Mouse (Mus musculus) midbrain, embryonic 11.5 days (tissue): ENCODE data around the gene Cables2. TPM values are rescaled to one million over a fixed set of nuclear protein-coding genes. Genes with fewer than 3 reads are reported as not detected.

Experiments
- ATAC-seq: fragments of 200-750 bp; cut with Nextera tagmentation; 2 replicates; pipeline ENCODE4 v1.8.0; 2017; ENCODE audit warnings: moderate TSS enrichment, moderate library complexity; ENCODE audit not compliant: low FRiP score
- DNase-seq: peaks from one replicate; pipeline ENCODE4 v3.0.0; 2015; ENCODE audit warnings: low spot score; ENCODE audit errors: missing footprints
- H3K27ac ChIP-seq: fragments of 300-500 bp; sonication (generic); 2 replicates; pipeline ENCODE4 v1.5.1; 2014; ENCODE audit warnings: low read depth, low read length
- H3K27me3 ChIP-seq: fragments of 300-500 bp; sonication (generic); 2 replicates; pipeline ENCODE4 v1.6.1; 2014; ENCODE audit warnings: mild to moderate bottlenecking, low read length, moderate library complexity, mixed read lengths; ENCODE audit not compliant: control insufficient read depth, insufficient read depth
- H3K36me3 ChIP-seq: fragments of 300-500 bp; sonication (generic); 2 replicates; pipeline ENCODE4 v1.6.1; 2014; ENCODE audit warnings: mild to moderate bottlenecking, low read length, moderate library complexity, mixed read lengths; ENCODE audit not compliant: control insufficient read depth, insufficient read depth
- H3K4me1 ChIP-seq: fragments of 300-500 bp; sonication (generic); 2 replicates; pipeline ENCODE4 v1.6.1; 2014; ENCODE audit warnings: low read length; ENCODE audit not compliant: control insufficient read depth, insufficient read depth
- H3K4me2 ChIP-seq: fragments of 300-500 bp; sonication (generic); 2 replicates; pipeline ENCODE4 v1.6.1; 2014; ENCODE audit warnings: mild to moderate bottlenecking, moderate library complexity
- H3K4me3 ChIP-seq: fragments of 300-500 bp; sonication (generic); 2 replicates; pipeline ENCODE4 v1.5.1; 2014; ENCODE audit warnings: low read depth, low read length
- H3K9ac ChIP-seq: fragments of 300-500 bp; sonication (generic); 2 replicates; pipeline ENCODE4 v1.6.1; 2014; ENCODE audit warnings: low read length
- H3K9me3 ChIP-seq: fragments of 300-500 bp; sonication (generic); 2 replicates; pipeline ENCODE4 v1.6.1; 2016; ENCODE audit warnings: low read length; ENCODE audit not compliant: control insufficient read depth
- WGBS: fragments of 180-500 bp; shearing (Covaris S2); extraction: QIAGEN DNeasy Blood & Tissue Kit; methylation state at CpG from one replicate; pipeline ENCODE4 v1.1.7; 2014; 5-methylcytosine and 5-hydroxymethylcytosine counted together
- polyA plus RNA-seq: library from polyadenylated mRNA; unstranded; fragments of >200 nt; fragmentation: Nextera tagmentation; extraction: Ambion mirVana; gene quantifications from 2 replicates; pipeline ENCODE4 v1.2.1, GENCODE M21; 2014

Cables2 gene
- polyA plus RNA-seq: 13.3 and 14.4 TPM in 2 replicates

DNA sequence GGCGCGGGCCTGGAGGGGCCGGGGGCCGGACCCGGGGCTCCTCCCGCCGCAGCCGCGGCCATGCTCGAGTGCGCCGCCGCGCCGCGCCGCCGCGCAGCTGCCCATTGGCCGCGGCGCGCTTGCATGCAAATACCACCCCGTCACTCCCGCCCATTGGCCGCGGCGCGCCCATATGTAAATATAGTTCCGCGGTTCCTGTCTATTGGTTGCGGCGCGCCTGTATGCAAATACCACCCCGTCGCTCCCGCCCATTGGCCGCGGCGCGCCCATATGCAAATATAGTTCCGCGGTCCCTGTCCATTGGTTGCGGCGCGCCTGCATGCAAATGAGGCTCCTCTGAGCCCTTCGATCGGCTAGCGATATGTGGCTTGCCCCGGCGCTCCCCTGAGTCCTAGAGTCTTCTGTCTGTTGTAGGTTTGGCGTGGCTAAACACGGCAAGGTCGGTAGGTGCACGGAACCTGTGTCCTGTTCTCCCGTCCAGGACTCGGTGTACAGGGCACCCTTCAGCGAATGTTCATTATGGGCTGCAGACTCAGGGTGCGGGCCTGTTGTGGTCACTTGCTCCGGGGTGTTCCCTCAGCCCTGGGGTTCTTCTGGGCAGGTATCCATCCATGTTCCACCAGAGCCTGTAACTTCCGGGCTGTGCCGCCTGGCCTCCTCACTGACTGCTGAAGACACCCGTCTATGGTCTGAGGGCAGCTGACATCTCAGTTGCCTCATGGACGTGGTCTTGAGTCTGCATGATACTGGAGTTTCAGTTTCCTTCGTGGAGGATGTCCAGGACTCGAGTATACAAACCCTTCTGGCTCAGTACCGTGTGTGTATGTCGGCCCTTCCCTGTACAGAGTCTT, at the start of gene Cables2:
Gene Cables2 (minus strand): TSS at position 103 of the 851 bp plus-strand sequence.
- H3K36me3 ChIP-seq: peaks cover 5% of the 10 kb centered on the region; the same call in 1 of the 2 replicates
- H3K4me3 ChIP-seq: peak within 1 kb of the TSS; percentile 83
- 0 out of 2 replicates have a peak within 1 kb of the TSS, but pooled peaks have one; percentile 11 for H3K27ac ChIP-seq
- WGBS: 7% methylated on average over 67 of the region's 68 CpGs
- H3K9ac ChIP-seq: peak within 1 kb of the TSS; percentile 91
- no peaks in the 10 kb centered on the region for H3K9me3 ChIP-seq
- H3K27me3 ChIP-seq: no peaks in the 10 kb centered on the region
- peak within 1 kb of the TSS; percentile 95 for H3K4me2 ChIP-seq
- H3K4me1 ChIP-seq: peaks cover 14% of the 10 kb centered on the region
- ATAC-seq: peak; percentile 95
- DNase-seq: peak; percentile 99

DNA sequence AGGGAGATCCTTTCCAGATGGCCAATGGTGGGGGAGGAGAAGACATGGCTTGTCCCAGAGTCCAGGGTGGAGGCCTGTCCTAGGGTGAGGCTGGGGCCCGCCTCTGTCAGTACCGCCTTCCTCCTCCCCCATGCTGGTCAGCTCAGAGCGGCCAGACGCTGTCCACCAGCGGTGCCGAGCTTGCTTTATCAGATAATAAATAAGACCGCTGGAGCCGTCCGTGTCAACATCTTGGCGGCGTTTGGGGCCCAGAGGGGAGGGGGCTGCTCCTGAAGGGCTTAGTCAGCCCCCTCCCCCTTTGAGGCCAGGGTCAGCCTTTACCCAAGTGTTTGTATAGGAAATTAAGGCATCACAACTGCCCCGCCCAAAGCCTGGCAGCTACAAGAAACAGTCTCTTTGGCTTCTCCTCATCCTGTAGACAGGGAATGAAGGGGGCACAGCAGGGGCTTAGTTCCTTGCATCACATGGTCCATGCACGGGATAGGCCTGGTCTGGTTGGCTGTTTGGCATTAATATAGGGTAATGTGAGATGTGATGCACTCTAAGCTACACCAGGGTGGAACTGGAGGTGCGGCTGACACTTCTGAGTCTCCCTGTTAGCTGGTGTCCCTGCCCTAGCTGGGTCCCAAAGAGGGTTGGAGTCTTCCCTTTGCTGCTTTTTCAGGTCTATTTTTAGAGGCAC, 49.5 kb upstream of the Cables2 start:
- Histone ChIP-seq H3K9me3 (no peaks in the 10 kb centered on the region), H3K9ac (no peak overlapping the region), H3K4me1 (peaks cover 5% of the 10 kb centered on the region; the same call in 1 of the 2 replicates), H3K36me3 (no peaks in the 10 kb centered on the region), H3K4me3 (no peak overlapping the region), H3K27me3 (no peaks in the 10 kb centered on the region), H3K4me2 (peak overlapping the region; percentile 2; the same call in 1 of the 2 replicates), H3K27ac (no peak overlapping the region)
- DNase-seq: peak; percentile 86
- peak; percentile 52; the same call in 1 of the 2 replicates for ATAC-seq
- WGBS: 20% methylated on average over 14 of the region's 14 CpGs

DNA sequence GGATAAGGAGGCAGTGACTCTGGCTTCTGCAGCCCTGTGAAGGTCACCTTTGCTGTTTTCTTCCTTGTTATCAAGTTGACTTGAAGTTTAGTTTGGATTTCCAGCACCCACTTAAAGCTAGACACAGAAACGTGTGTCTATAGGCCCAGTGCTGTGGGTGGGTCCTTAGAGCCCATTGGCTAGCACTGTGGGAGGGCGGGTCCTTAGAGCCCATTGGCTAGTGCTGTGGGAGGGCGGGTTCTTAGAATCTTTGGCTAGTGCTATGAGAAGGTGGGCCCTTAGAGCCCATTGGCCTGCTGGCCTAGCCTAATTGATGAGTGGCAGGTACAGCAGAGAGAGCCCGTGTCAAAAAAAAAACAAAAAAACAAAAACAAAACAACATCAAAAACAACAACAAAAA, 46.9 kb upstream of the Cables2 start:
- no peak overlapping the region for H3K4me2 ChIP-seq
- H3K27ac ChIP-seq: no peak overlapping the region
- no peak for ATAC-seq
- no peak for DNase-seq
- H3K9me3 ChIP-seq: no peaks in the 10 kb centered on the region
- WGBS: 72% methylated on average over 4 of the region's 4 CpGs
- peaks cover 5% of the 10 kb centered on the region; the same call in 1 of the 2 replicates for H3K4me1 ChIP-seq
- no peaks in the 10 kb centered on the region; the same call in 1 of the 2 replicates for H3K27me3 ChIP-seq
- no peaks in the 10 kb centered on the region for H3K36me3 ChIP-seq
- no peak overlapping the region for H3K4me3 ChIP-seq
- H3K9ac ChIP-seq: no peak overlapping the region

DNA sequence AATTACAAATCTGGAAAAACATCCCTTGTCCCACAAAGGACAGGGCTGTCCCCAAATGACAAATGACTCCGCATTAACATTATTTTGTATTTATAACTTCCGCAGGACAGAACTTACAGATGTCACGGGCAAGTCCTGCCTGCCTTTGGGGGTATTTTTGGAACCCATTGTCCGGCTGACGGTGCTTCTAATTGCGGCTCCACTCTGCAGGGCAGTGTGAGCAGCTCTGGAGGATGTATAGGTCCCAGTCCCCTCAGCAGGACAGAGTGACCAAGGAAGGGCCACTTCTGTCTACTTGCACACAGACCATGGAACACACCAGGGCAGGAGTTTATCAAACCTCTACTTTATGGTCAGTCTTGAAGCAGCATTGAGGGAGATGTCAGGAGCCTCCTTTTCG, 44.3 kb upstream of the Cables2 start:
- 86% methylated on average over 7 of the region's 7 CpGs for WGBS
- H3K9me3 ChIP-seq: no peaks in the 10 kb centered on the region
- H3K27ac ChIP-seq: no peak overlapping the region
- no peak overlapping the region for H3K9ac ChIP-seq
- DNase-seq: no peak
- no peak overlapping the region for H3K4me3 ChIP-seq
- no peaks in the 10 kb centered on the region; the same call in 1 of the 2 replicates for H3K27me3 ChIP-seq
- no peak for ATAC-seq
- H3K36me3 ChIP-seq: no peaks in the 10 kb centered on the region
- no peak overlapping the region for H3K4me2 ChIP-seq
- peaks cover under 1% of the 10 kb centered on the region; the same call in 1 of the 2 replicates for H3K4me1 ChIP-seq

DNA sequence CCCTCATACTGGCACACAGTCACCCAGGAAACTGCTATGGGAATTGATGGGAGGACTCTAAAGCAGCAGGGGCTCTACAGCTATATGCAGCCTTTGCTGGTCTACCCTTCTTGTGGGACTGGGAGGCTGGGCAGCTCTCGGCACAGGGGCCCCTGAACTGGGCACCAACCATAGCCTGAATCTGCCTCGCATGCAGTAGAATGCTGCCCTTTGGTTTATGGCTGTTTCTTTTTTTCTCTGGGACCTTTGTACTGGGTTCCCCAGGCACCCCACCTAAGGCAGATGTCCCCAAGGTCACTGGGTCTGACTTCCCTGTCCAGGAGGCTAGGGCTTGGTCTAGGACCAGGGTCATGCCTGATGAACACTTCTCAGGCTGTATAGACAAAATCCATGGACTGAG, 41.0 kb upstream of the Cables2 start:
- H3K4me3 ChIP-seq: no peak overlapping the region
- ATAC-seq: no peak
- WGBS: 78% methylated on average over 2 of the region's 2 CpGs

DNA sequence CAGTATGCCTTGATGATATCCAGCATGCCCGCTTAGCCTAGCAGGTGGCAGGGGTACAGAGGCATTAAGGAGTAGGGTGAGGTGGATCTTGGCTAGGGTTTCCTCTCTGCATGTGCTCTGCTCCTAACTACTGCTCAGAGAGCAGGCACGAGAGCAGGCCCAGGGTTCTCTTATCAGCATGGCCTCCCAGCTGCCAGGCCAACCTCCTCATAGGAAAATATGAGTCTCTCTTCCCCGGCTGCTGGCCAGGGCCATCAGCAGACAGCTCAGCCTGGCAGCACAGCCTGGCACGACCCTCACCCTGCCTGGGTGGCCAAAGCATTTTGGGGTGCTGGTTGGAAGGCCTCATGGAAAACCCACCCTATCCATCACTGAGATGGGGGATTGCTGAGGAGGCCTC, 37.9 kb upstream of the Cables2 start:
- Histone ChIP-seq H3K4me1 (no peaks in the 10 kb centered on the region), H3K9ac (no peak overlapping the region), H3K4me3 (no peak overlapping the region), H3K36me3 (no peaks in the 10 kb centered on the region), H3K27me3 (no peaks in the 10 kb centered on the region), H3K9me3 (no peaks in the 10 kb centered on the region), H3K4me2 (no peak overlapping the region), H3K27ac (no peak overlapping the region)
- DNase-seq: no peak
- ATAC-seq: no peak
- 83% methylated on average over 4 of the region's 4 CpGs for WGBS

More for the DNA sequence above, 41.0 kb upstream of the Cables2 start:
- no peaks in the 10 kb centered on the region; the same call in 1 of the 2 replicates for H3K27me3 ChIP-seq
- no peak overlapping the region for H3K9ac ChIP-seq
- no peak overlapping the region for H3K27ac ChIP-seq
- no peaks in the 10 kb centered on the region for H3K9me3 ChIP-seq
- DNase-seq: no peak
- H3K4me1 ChIP-seq: no peaks in the 10 kb centered on the region
- H3K36me3 ChIP-seq: no peaks in the 10 kb centered on the region
- no peak overlapping the region for H3K4me2 ChIP-seq

DNA sequence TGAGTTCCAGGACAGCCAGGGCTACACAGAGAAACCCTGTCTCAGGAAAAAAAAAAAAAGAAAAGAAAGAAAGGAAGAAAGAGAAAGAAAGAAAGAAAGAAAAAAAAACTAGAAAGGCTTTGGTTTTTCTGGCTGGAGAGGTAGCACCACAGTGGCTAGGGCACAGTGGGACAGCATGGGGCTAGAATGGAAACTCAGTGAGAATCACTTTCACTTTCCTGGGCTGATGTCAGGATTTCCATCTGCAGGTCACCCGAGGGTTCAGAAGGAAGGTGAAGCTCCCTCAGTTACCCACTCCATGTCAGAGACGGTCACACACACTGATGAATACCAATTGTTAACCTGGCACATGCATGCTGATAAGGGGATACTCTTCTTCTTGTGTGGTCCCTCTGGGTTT, 34.4 kb upstream of the Cables2 start:
- H3K4me3 ChIP-seq: no peak overlapping the region
- no peaks in the 10 kb centered on the region for H3K9me3 ChIP-seq
- no peak overlapping the region for H3K9ac ChIP-seq
- DNase-seq: no peak
- H3K36me3 ChIP-seq: no peaks in the 10 kb centered on the region
- 74% methylated on average over 2 of the region's 2 CpGs for WGBS
- H3K4me2 ChIP-seq: no peak overlapping the region
- H3K27me3 ChIP-seq: no peaks in the 10 kb centered on the region
- no peak for ATAC-seq
- H3K27ac ChIP-seq: no peak overlapping the region
- no peaks in the 10 kb centered on the region for H3K4me1 ChIP-seq

DNA sequence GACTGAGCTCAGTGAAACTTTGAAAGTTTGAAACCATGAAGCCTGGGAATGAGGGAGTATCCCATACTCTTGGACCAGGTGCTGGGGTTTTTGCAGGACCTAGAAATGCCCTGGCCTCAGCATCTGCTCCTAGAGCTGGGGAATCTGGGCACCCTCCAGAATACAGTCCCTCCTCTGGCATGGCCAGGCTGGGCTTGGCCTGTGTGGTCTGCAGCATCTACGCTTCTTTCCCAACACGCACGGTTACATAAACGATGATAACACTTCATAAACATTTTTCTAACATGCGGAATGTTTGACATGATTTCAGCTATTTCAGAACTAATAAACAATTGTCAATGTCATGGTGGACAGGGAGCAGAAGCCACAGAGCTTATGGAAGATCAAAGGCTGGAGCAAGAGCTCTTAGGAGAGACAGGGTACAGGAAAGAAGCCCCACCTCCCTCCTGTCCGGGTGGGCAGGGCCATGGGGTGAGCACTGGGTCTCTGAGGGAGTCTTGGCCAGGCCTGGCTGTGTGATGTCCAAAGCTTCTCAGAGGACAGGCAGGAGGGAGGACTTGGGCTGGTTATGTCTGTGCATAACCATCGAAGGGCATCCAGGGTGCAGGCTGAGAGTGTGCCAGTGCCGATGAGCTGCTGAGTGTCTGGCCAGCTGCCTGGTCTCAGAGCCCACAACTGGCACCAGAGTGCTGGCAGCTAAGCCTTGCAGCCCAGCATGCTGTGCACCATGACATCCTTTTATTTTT, 33.3 kb upstream of the Cables2 start:
- Histone ChIP-seq H3K36me3 (no peaks in the 10 kb centered on the region), H3K9ac (no peak overlapping the region), H3K4me1 (no peaks in the 10 kb centered on the region), H3K4me3 (no peak overlapping the region), H3K27me3 (no peaks in the 10 kb centered on the region), H3K27ac (no peak overlapping the region), H3K9me3 (no peaks in the 10 kb centered on the region), H3K4me2 (no peak overlapping the region)
- DNase-seq (no peak), ATAC-seq (no peak)
- 91% methylated on average over 8 of the region's 8 CpGs for WGBS
